Mouse (Mus musculus): ENCODE results near the gene Tmem161a.

- TF ChIP-seq CTCF (IDR thresholded peaks at IDR 0.05; ENCODE audit: borderline replicate concordance, extremely low read depth, insufficient read depth, insufficient read length) = no peak
- TF ChIP-seq POLR2A (IDR thresholded peaks at IDR 0.05; ENCODE audit: borderline replicate concordance, extremely low read depth, insufficient read depth, insufficient read length, poor library complexity, severe bottlenecking) = no peak
These were observed 1.9 kb downstream of the Tmem161a start for GRCm38 (mm10) chr8:70174079-70174478.

All from brain, embryonic 14.5 days (tissue).